Mouse (Mus musculus) lung, adult 2 months (tissue): Measurements from ENCODE around the gene Eaf2. TPM values are rescaled to one million over a fixed set of nuclear protein-coding genes. Genes with fewer than 3 reads are reported as not detected.

Experiments used
- DNase-seq: peaks from one replicate; pipeline ENCODE4 v3.0.0; 2022
- H3K4me1 ChIP-seq: fragments of 200-500 bp; 2 replicates; pipeline ENCODE4 v1.6.1; 2011; ENCODE audit warnings: low read length; ENCODE audit not compliant: control insufficient read depth, insufficient read depth
- H3K4me3 ChIP-seq: fragments of 200-500 bp; replicated peaks from 2 replicates; pipeline ENCODE3; 2011; ENCODE audit warnings: low read depth, mild to moderate bottlenecking, control low read depth, low read length; ENCODE audit errors: extremely low read depth
- CTCF ChIP-seq: fragments of 200-500 bp; IDR thresholded peaks from 2 replicates; pipeline ENCODE4 v1.5.1; 2011; ENCODE audit warnings: mild to moderate bottlenecking, low read length, control low read depth; ENCODE audit not compliant: insufficient read depth
- POLR2A ChIP-seq: fragments of 200-500 bp; IDR thresholded peaks from 2 replicates; pipeline ENCODE4 v1.6.1; 2011; ENCODE audit warnings: low read depth, mild to moderate bottlenecking, control low read depth, low read length, borderline replicate concordance; ENCODE audit errors: extremely low read depth
- WGBS: fragments of 180-500 bp; shearing (Covaris S2); methylation state at CpG from one replicate; pipeline ENCODE4 v1.1.7; 2018; 5-methylcytosine and 5-hydroxymethylcytosine counted together
- polyA plus RNA-seq: library from polyadenylated mRNA; depleted of rRNA; stranded (reverse); fragments of >200 nt; gene quantifications from 2 replicates; pipeline ENCODE4 v1.2.3, GENCODE M21; 2012

Eaf2 gene
- polyA plus RNA-seq, 1 experiment = 0.79 TPM

DNA sequence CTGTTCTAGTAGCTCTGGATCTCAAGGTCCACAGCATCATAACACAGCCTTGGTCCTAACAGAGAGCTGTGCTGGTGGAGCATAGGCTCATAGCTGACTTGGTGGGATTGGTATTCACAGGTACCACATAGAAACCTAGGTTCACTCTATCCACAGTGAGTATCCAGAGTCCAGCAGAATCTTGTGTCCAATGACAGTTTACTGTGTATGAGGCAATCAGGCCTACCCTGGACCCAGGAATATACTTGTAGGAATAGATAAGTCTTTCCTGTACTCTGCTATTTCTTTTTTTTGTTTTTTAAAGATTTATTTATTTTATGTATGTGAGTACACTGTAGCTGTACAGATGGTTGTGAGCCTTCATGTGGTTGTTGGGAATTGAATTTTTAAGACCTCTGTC is 57.9 kb downstream of the Eaf2 start:
- no peak for TF ChIP-seq CTCF
- no peak for TF ChIP-seq POLR2A
- no peaks in the 10 kb centered on the region for H3K4me1 ChIP-seq
- no peak for DNase-seq
- no peak overlapping the region for H3K4me3 ChIP-seq

- no peak for DNase-seq
- WGBS = 72% methylated on average over 3 of the region's 3 CpGs
- Histone ChIP-seq H3K4me3 (no peak overlapping the region), H3K4me1 (no peaks in the 10 kb centered on the region)
- TF ChIP-seq CTCF = no peak
Observed at GRCm38 (mm10) chr16:36813680-36814079, 61.1 kb downstream of the Eaf2 start.

- DNase-seq = no peak
- Histone ChIP-seq H3K4me3 (no peak overlapping the region), H3K4me1 (no peaks in the 10 kb centered on the region)
- TF ChIP-seq CTCF = no peak
- no peak for TF ChIP-seq POLR2A
- 85% methylated on average over 3 of the region's 3 CpGs for WGBS
Observed at GRCm38 (mm10) chr16:36808616-36809015, 66.2 kb downstream of the Eaf2 start.

DNA sequence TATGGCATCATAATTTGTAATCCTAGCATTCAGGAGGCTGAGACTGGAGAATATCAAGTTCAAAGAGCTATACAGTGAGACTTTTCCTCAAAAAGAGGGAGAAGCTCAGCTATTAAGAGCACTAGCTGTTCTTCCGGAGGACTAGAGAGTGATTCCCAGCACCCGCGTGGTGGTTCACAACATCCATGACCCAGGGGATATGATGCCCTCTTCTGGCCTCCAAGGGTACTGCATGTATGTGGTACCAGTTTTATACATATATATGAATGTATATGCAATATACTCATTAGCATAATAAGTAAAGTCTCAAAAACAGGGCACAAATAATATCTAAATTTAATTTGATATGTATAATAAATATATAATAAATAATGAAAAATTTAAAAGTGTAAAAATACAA is 72.4 kb downstream of the Eaf2 start:
- Histone ChIP-seq H3K4me3 (no peak overlapping the region), H3K4me1 (no peaks in the 10 kb centered on the region)
- no peak for DNase-seq
- TF ChIP-seq CTCF (peak; percentile 13; the same call in 1 of the 2 replicates), POLR2A (no peak)
- WGBS = 92% methylated on average over 3 of the region's 3 CpGs

DNA sequence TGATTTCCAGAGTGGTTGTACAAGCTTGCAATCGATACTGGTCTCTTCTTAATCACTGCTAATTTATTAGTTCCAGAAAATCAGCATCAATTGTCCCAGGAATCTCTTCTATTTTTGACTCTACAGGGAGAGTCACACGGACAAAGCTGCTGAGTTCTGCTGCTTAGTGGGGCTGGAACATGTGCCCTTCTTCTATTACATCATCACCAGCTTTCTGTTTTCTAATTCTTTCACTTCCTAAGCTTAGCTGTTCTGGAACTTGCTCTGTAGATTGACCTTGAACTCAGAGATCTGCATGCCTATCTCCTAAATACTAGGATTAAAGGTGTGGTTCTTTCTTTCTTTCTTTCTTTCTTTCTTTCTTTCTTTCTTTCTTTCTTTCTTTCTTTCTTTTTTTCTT is 76.5 kb downstream of the Eaf2 start:
- WGBS = 73% methylated on average over 2 of the region's 2 CpGs
- TF ChIP-seq CTCF (no peak), POLR2A (no peak)
- no peak for DNase-seq
- no peak overlapping the region for H3K4me3 ChIP-seq
- H3K4me1 ChIP-seq = no peaks in the 10 kb centered on the region

- TF ChIP-seq CTCF (no peak), POLR2A (no peak)
- WGBS = 66% methylated on average over 2 of the region's 2 CpGs
- no peak overlapping the region for H3K4me3 ChIP-seq
Observed at GRCm38 (mm10) chr16:36794976-36795375, 79.8 kb downstream of the Eaf2 start.

GRCm38 (mm10) chr16:36790166-36790565 is 84.6 kb downstream of the Eaf2 start:
- Histone ChIP-seq H3K4me1 (no peaks in the 10 kb centered on the region), H3K4me3 (no peak overlapping the region)
- WGBS = 85% methylated on average over 4 of the region's 4 CpGs
- DNase-seq = no peak
- TF ChIP-seq CTCF (no peak), POLR2A (no peak)

More at GRCm38 (mm10) chr16:36794976-36795375, 79.8 kb downstream of the Eaf2 start:
- DNase-seq = no peak
- H3K4me1 ChIP-seq = no peaks in the 10 kb centered on the region

DNA sequence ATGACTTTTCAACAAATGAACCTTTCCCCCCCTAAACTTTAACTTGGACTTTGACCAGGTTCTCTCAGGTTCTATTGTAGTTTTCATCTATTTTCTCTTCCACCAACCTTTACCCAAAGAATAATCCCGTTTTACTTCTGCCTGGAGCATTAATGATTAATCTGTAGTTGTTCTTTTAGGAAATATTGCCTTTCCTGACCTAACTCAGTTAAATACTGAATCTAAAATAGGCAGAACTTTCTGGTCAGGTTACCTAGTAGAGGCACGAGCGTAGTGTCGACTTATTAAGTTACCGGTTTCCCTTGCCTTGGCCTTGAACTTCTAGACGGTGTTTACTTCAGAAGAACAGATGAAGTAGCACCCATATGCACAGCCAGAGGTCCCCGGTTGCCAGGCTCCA is 88.3 kb downstream of the Eaf2 start:
- TF ChIP-seq POLR2A (no peak), CTCF (no peak)
- no peaks in the 10 kb centered on the region for H3K4me1 ChIP-seq
- no peak overlapping the region for H3K4me3 ChIP-seq
- no peak for DNase-seq
- WGBS = 85% methylated on average over 7 of the region's 7 CpGs

DNA sequence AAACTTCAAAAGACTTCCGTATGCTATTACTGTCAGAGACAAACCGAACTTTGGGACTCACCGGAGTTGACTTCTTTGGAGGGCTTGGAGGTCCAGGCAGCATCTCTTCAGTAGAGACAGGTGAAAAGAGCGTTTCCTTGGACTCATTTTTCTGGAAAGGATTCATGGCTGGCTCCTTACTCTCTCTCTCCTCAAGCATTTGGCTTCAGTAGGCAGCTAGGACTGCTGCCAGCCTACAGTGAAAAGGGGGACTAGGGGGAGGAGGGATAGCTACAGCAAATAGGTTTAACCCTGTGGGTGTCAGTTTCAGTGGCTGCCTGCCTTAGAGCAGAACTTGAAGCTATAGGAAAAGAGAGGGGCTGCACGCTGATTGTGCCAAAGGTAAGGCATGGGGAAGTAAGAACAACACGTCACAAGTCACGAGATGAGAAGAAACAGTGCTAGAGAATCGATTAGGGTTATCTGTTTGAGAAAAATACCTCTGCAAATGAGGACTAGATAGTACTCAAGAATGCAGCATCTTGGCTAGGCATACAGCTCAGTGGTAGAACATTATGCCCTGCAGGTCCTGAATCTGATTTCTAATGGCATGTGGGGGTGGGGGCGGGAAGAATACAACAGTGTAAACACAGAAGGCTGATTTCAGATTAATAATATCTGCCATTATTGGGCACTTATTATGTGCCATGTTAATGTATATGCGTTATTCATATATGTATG is 90.0 kb downstream of the Eaf2 start, which contains the start of gene Slc15a2:
Slc15a2 (minus strand) TSS at position 369 of the 720 bp plus-strand sequence.
- DNase-seq = peak; percentile 25
- no peak for TF ChIP-seq CTCF
- no peak for TF ChIP-seq POLR2A
- Histone ChIP-seq H3K4me3 (peak within 1 kb of the TSS; percentile 56), H3K4me1 (no peaks in the 10 kb centered on the region)
- 51% methylated on average over 10 of the region's 10 CpGs for WGBS

DNA sequence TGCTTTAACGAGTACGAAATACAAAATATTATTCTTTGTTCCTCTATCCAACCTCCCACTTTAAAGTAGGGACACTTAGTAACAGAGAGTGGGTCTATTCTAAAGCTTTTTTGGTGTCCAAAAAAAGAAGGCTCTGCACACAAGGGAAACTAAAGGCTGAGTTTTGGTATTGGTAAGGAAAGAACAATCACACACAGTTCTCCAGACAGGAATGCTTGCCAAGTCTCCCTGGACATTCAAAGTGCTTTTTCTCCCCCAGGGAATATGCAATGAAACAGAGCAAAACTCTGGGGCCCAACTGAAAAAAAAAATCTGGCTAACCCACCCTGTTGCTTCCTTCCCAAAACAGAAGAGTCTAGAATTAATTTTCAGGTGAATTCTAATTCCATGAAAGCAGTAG is 90.7 kb downstream of the Eaf2 start:
- DNase-seq = no peak
- TF ChIP-seq CTCF = no peak
- TF ChIP-seq POLR2A = no peak

More for the DNA sequence above, 90.7 kb downstream of the Eaf2 start:
- Histone ChIP-seq H3K4me3 (peak overlapping the region; percentile 16), H3K4me1 (no peaks in the 10 kb centered on the region)
- WGBS = 74% methylated on average over 2 of the region's 2 CpGs
